Mouse (Mus musculus): Measurements from ENCODE around the gene Ptprn2.

- TF ChIP-seq POLR2A (IDR thresholded peaks at IDR 0.05; ENCODE audit: control insufficient read depth, extremely low read depth, insufficient read depth, low read length, poor library complexity) (no peak), CTCF (IDR thresholded peaks at IDR 0.05; ENCODE audit: borderline replicate concordance, control insufficient read depth, extremely low read depth, insufficient read depth, low read length, poor library complexity) (no peak)
Observed at GRCm38 (mm10) chr12:117154356-117155243, 669.1 kb downstream of the Ptprn2 start.
